Mouse (Mus musculus): ENCODE data around the gene Cdc42.

DNA sequence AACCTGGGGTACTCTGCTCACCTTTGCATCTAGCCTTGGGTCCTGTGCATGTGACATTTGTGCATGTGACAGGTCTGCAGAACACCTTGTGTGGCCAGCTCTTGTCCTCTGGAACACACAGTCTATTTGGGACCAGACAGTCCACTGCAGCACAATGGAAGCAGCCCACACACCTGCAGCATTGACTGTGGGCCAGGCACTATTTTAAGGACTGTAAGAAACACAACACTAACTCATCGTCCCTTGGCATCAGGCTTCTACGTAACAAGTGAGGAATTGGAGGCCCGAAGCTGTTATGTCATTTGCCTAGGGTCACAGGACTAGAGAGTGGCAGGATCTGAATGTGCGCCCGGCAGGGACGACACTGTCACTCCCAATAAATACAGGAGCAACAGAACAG lies 67.8 kb downstream of the Cdc42 start:
- TF ChIP-seq CTCF (IDR thresholded peaks at IDR 0.05; ENCODE audit: control insufficient read depth, insufficient read depth, insufficient read length) (no peak), USF1 (IDR thresholded peaks at IDR 0.05; ENCODE audit: low read depth) (no peak), CEBPB (IDR thresholded peaks at IDR 0.05; ENCODE audit: low read depth) (no peak), FOSL1 (IDR thresholded peaks at IDR 0.05; ENCODE audit: insufficient read depth, low read length, poor library complexity, severe bottlenecking) (no peak), MYOD1 (IDR thresholded peaks at IDR 0.05; ENCODE audit: control insufficient read depth, insufficient read length, low read depth) (no peak), MYOG (IDR thresholded peaks at IDR 0.05; ENCODE audit: control insufficient read depth, extremely low read depth, insufficient read length) (no peak), MAX (IDR thresholded peaks at IDR 0.05) (no peak)

Measured in C2C12 (cell line).